8 mouse cellular contexts compared by ENCODE assay signal in genomic region chr3:97226719-97227118, GRCm38 (mm10).
DNase-seq lines count a peak whose midpoint lies in the region; ATAC-seq and TF ChIP-seq lines count a peak whose summit lies in the region.

No protein-coding gene starts in this region.

- peaks cover 25% of the 10 kb centered on the region for H3K36me3 ChIP-seq in kidney, embryonic 15.5 days
- peaks cover 4% of the 10 kb centered on the region; the same call in 1 of the 2 replicates for H3K36me3 ChIP-seq in heart, embryonic 16.5 days (ENCODE audit: control insufficient read depth, insufficient read depth)
- H3K36me3 ChIP-seq in midbrain, embryonic 11.5 days (ENCODE audit: control insufficient read depth, insufficient read depth, low read length), result no peaks in the 10 kb centered on the region; the same call in 1 of the 2 replicates

- peaks cover 27% of the 10 kb centered on the region for H3K4me1 ChIP-seq in kidney, embryonic 15.5 days
- peaks cover 23% of the 10 kb centered on the region for H3K4me1 ChIP-seq in heart, embryonic 16.5 days (ENCODE audit: control insufficient read depth, insufficient read depth, low read length)
- H3K4me1 ChIP-seq in midbrain, embryonic 11.5 days (ENCODE audit: control insufficient read depth, insufficient read depth, low read length), result peaks cover 23% of the 10 kb centered on the region

- H3K4me2 ChIP-seq in kidney, embryonic 15.5 days, result peak overlapping the region; percentile 85
- peak overlapping the region; percentile 78 for H3K4me2 ChIP-seq in heart, embryonic 16.5 days (ENCODE audit: low read depth, low read length)
- peak overlapping the region; percentile 78 for H3K4me2 ChIP-seq in midbrain, embryonic 11.5 days

- peak overlapping the region; percentile 91 for H3K27ac ChIP-seq in kidney, embryonic 15.5 days
- H3K27ac ChIP-seq in heart, embryonic 16.5 days (ENCODE audit: low read length), result peak overlapping the region; percentile 91
- peak overlapping the region; percentile 90 for H3K27ac ChIP-seq in midbrain, embryonic 11.5 days (ENCODE audit: low read depth, low read length)

- no peaks in the 10 kb centered on the region for H3K9me3 ChIP-seq in kidney, embryonic 15.5 days (replicated peaks)
- H3K9me3 ChIP-seq in heart, embryonic 16.5 days (replicated peaks; ENCODE audit: control insufficient read depth, low read length), result no peaks in the 10 kb centered on the region
- no peaks in the 10 kb centered on the region; the same call in 1 of the 2 replicates for H3K9me3 ChIP-seq in midbrain, embryonic 11.5 days (ENCODE audit: control insufficient read depth, low read length)

- H3K27me3 ChIP-seq in kidney, embryonic 15.5 days, result no peaks in the 10 kb centered on the region
- H3K27me3 ChIP-seq in Patski, result no peaks in the 10 kb centered on the region
- no peaks in the 10 kb centered on the region for H3K27me3 ChIP-seq in heart, embryonic 16.5 days (ENCODE audit: control insufficient read depth, insufficient read depth, low read length)
- H3K27me3 ChIP-seq in midbrain, embryonic 11.5 days (ENCODE audit: control insufficient read depth, insufficient read depth, low read length), result no peaks in the 10 kb centered on the region

- TF ChIP-seq CTCF in Patski (IDR thresholded peaks at IDR 0.05), result no peak

- POLR2A ChIA-PET in Patski (lab: Charles Lee), result interaction anchor here (0.5 to 1.7 kb wide), 3 partner anchors 9 to 552 kb away, joined by 3 to 7 read pairs (median 4); partner anchors contain the start of gene Bcl9

- peak overlapping the region; percentile 87 for H3K4me3 ChIP-seq in kidney, embryonic 15.5 days (replicated peaks)
- peak overlapping the region; percentile 88 for H3K4me3 ChIP-seq in heart, embryonic 16.5 days (ENCODE audit: low read length)
- peak overlapping the region; percentile 80 for H3K4me3 ChIP-seq in midbrain, embryonic 11.5 days (ENCODE audit: low read depth, low read length)

- peak; percentile 20 for ATAC-seq in kidney, embryonic 15.5 days (replicated peaks; ENCODE audit: low FRiP score)
- ATAC-seq in Patski, result peak; percentile 5
- peak; percentile 0; the same call in 1 of the 2 replicates for ATAC-seq in heart, embryonic 16.5 days (replicated peaks; ENCODE audit: extremely low read depth, insufficient read depth, low FRiP score)
- peak; percentile 6 for ATAC-seq in midbrain, embryonic 11.5 days (ENCODE audit: low FRiP score)
- no peak for ATAC-seq in granulocyte monocyte progenitor cell, adult 5-6 weeks (replicated peaks; ENCODE audit: poor library complexity, severe bottlenecking)

- H3K9ac ChIP-seq in kidney, embryonic 15.5 days, result peak overlapping the region; percentile 85
- H3K9ac ChIP-seq in heart, embryonic 16.5 days (ENCODE audit: low read length), result peak overlapping the region; percentile 91
- peak overlapping the region; percentile 87 for H3K9ac ChIP-seq in midbrain, embryonic 11.5 days (ENCODE audit: low read length)

- CTCF ChIA-PET in Patski (lab: Charles Lee), result no interaction called here

- under 1% methylated on average over 18 of the region's 18 CpGs for WGBS in kidney, embryonic 15.5 days
- WGBS in heart, embryonic 16.5 days, result under 1% methylated on average over 18 of the region's 18 CpGs
- under 1% methylated on average over 17 of the region's 18 CpGs for WGBS in midbrain, embryonic 11.5 days

- in situ Hi-C loops in Patski (cut with MboI; ENCODE audit: low pct_unique_long_range_greater_than_20kb), result no loop called here

- no peak for DNase-seq in kidney, postnatal 10 days
- no peak for DNase-seq in Patski (ENCODE audit: low read depth, low spot score)
- peak; percentile 95 for DNase-seq in midbrain, embryonic 11.5 days (ENCODE audit: low spot score, missing footprints)
- DNase-seq in ovary, adult 18-20 months (ENCODE audit: low spot score), result no peak
- DNase-seq in thymus, postnatal 0 days (ENCODE audit: low spot score), result no peak
